Mouse (Mus musculus) E14TG2a.4 (cell line): Measurements from ENCODE around the gene Defb21.

Experiments used
- CTCF ChIP-seq: conservative IDR thresholded peaks from 2 replicates; pipeline ENCODE4 v1.5.1; 2014; ENCODE audit warnings: low read length
- NANOG ChIP-seq: IDR thresholded peaks from 2 replicates; pipeline ENCODE4 v1.6.1; 2014; ENCODE audit warnings: borderline replicate concordance, low read length, mixed read lengths

DNA sequence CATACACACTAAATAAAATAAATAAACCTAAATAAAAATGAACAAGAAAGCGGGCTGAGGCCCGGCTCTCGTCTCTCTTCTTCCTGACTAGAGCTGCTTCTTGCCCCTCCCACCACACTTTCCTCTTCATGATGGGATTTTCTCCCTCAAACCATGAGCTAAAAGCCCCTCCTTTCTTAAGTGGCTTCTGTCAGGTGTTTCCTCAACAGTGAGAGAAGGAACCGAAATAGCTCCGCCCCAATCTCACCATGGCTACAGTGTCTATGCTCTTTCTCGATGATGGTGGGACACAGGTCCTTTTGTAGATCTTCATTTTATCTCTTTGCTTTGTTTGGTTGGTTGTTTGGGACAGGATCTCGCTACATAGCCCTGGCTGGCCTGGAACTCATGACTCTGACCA is 15.9 kb upstream of the Defb21 start:
- TF ChIP-seq CTCF = no peak
- no peak for TF ChIP-seq NANOG
